Mouse (Mus musculus) limb, embryonic 14.5 days (tissue): ENCODE measurements around the gene Slamf1. TPM values are rescaled to one million over a fixed set of nuclear protein-coding genes. Genes with fewer than 3 reads are reported as not detected.

Experiments
- ATAC-seq: fragments of 200-750 bp; cut with Nextera tagmentation; 2 replicates; pipeline ENCODE4 v1.8.0; 2017; ENCODE audit warnings: low read depth, moderate number of reproducible peaks, moderate TSS enrichment; ENCODE audit not compliant: low FRiP score
- DNase-seq: peaks from one replicate; pipeline ENCODE4 v3.0.0-alpha.2; 2015; ENCODE audit warnings: low spot score
- H3K27ac ChIP-seq: fragments of 300-500 bp; sonication (generic); replicated peaks from 2 replicates; pipeline ENCODE4 v1.5.1; 2014; ENCODE audit warnings: low read depth, mild to moderate bottlenecking, low read length, moderate library complexity, mixed read lengths
- H3K27me3 ChIP-seq: fragments of 300-500 bp; sonication (generic); 2 replicates; pipeline ENCODE4 v1.6.1; 2014; ENCODE audit warnings: low read length, mixed read lengths; ENCODE audit not compliant: control insufficient read depth, insufficient read depth
- H3K36me3 ChIP-seq: fragments of 300-500 bp; sonication (generic); 2 replicates; pipeline ENCODE4 v1.6.1; 2014; ENCODE audit warnings: mild to moderate bottlenecking, low read length, moderate library complexity, mixed read lengths; ENCODE audit not compliant: control insufficient read depth, insufficient read depth
- H3K4me1 ChIP-seq: fragments of 300-500 bp; sonication (generic); 2 replicates; pipeline ENCODE4 v1.6.1; 2014; ENCODE audit warnings: antibody characterized with exemption, low read length, mixed read lengths; ENCODE audit not compliant: control insufficient read depth, insufficient read depth
- H3K4me2 ChIP-seq: fragments of 300-500 bp; sonication (generic); replicated peaks from 2 replicates; pipeline ENCODE4 v1.6.1; 2014; ENCODE audit warnings: low read depth, mild to moderate bottlenecking, low read length, moderate library complexity; ENCODE audit not compliant: severe bottlenecking
- H3K4me3 ChIP-seq: fragments of 300-500 bp; sonication (generic); replicated peaks from 2 replicates; pipeline ENCODE4 v1.5.1; 2014; ENCODE audit warnings: low read length
- H3K9ac ChIP-seq: fragments of 300-500 bp; sonication (generic); 2 replicates; pipeline ENCODE4 v1.6.1; 2014; ENCODE audit warnings: mild to moderate bottlenecking, low read depth, low read length, moderate library complexity; ENCODE audit not compliant: severe bottlenecking
- H3K9me3 ChIP-seq: fragments of 300-500 bp; sonication (generic); 2 replicates; pipeline ENCODE4 v1.6.1; 2016; ENCODE audit warnings: low read length; ENCODE audit not compliant: control insufficient read depth
- POLR2A ChIP-seq: fragments of 200-500 bp; IDR thresholded peaks from 2 replicates; pipeline ENCODE4 v1.8.0; 2012; ENCODE audit warnings: inconsistent platforms, mild to moderate bottlenecking, moderate library complexity, borderline replicate concordance; ENCODE audit not compliant: insufficient read depth, insufficient read length; ENCODE audit errors: extremely low read depth
- WGBS: fragments of 180-500 bp; shearing (Covaris S2); extraction: QIAGEN DNeasy Blood & Tissue Kit; methylation state at CpG from one replicate; pipeline ENCODE4 v1.1.7; 2014; 5-methylcytosine and 5-hydroxymethylcytosine counted together
- polyA plus RNA-seq, 2 experiments: library from polyadenylated mRNA; depleted of rRNA in 1 of 2; stranded (reverse) in 1 of 2; unstranded in 1 of 2; fragments of >200 nt; fragmentation: Nextera tagmentation in 1 of 2; extraction: Ambion mirVana in 1 of 2; gene quantifications; 2 replicates each; pipeline versions ENCODE4 v1.2.1 to v1.2.3; 2012 to 2014

The Slamf1 gene
- polyA plus RNA-seq (2012; rRNA removed) = 0.10 and 0.12 TPM in 2 replicates
- 0.08 and 0.11 TPM in 2 replicates for polyA plus RNA-seq (2014; fragmentation: Nextera tagmentation; extraction: Ambion mirVana)

DNA sequence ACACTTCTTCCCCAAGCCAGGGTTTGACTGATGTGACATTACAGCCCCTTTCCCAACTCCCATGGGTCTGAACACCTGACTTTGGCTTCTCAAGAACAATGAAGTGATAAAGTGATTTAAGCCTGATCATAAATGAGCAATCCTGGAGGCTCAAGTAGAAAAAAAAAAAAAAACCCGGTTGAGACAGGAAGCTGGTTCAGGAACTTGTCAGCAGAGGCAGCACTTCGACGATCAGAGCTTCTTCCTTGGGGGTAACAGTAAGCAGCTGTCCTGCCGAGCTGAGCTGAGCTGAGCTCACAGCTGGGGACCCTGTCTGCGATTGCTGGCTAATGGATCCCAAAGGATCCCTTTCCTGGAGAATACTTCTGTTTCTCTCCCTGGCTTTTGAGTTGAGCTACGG is at the start of gene Slamf1:
Slamf1 (plus strand) TSS at position 230 of the 400 bp plus-strand sequence.
- no peaks in the 10 kb centered on the region for H3K36me3 ChIP-seq
- DNase-seq = no peak
- H3K27me3 ChIP-seq = no peaks in the 10 kb centered on the region
- WGBS = 19% methylated on average over 6 of the region's 6 CpGs
- H3K27ac ChIP-seq = no peak within 1 kb of the TSS
- no peak for TF ChIP-seq POLR2A
- ATAC-seq = no peak
- no peak within 1 kb of the TSS for H3K9ac ChIP-seq
- no peaks in the 10 kb centered on the region for H3K9me3 ChIP-seq
- no peak within 1 kb of the TSS for H3K4me3 ChIP-seq
- H3K4me2 ChIP-seq = no peak within 1 kb of the TSS
- no peaks in the 10 kb centered on the region for H3K4me1 ChIP-seq

DNA sequence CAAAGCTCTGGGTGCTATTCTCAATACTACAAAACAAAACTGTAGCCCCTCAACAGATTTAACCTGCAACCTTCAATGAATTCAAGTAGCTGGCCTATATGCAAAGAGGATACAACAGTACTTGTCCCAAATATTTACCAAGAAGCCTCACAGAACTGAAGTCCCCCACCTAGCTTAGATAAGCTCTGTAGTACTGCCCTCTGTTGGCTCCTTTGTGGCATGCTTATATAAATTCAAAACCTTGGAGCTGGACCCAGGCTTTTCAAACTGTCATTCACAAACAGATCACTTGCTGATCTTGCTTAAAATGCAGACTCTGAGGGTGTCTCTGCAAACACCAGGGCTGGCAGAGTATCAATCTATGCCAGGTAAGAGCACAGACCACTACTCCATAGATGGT is 35.7 kb upstream of the Slamf1 start:
- no peak overlapping the region for H3K4me2 ChIP-seq
- H3K4me3 ChIP-seq = no peak overlapping the region
- no peak for DNase-seq

DNA sequence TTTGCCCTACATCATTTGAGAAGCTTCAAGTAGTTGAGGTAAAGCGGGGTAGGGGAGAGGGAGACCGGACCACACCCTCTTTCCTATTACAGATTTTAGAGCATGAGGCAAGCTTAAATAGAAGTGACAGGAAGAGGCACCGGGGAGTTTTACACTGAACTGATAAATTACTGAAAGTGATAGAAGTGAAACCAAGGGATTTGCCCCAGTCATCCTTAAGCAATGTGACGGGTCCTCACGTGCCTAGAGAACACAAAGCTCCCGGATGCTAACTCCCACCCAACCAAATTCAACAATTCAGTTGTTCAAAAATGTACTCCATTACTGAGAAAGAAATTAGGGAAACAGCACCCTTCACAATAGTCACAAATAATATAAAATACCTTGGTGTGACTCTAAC is 32.0 kb upstream of the Slamf1 start:
- Histone ChIP-seq H3K27me3 (no peaks in the 10 kb centered on the region), H3K36me3 (no peaks in the 10 kb centered on the region), H3K9me3 (no peaks in the 10 kb centered on the region), H3K4me3 (no peak overlapping the region), H3K4me1 (no peaks in the 10 kb centered on the region), H3K27ac (no peak overlapping the region), H3K4me2 (no peak overlapping the region), H3K9ac (no peak overlapping the region)
- TF ChIP-seq POLR2A = no peak
- ATAC-seq (no peak), DNase-seq (no peak)
- 87% methylated on average over 6 of the region's 6 CpGs for WGBS

More for the DNA sequence above, 35.7 kb upstream of the Slamf1 start:
- Histone ChIP-seq H3K27me3 (no peaks in the 10 kb centered on the region), H3K9me3 (no peaks in the 10 kb centered on the region), H3K27ac (no peak overlapping the region), H3K4me1 (no peaks in the 10 kb centered on the region), H3K9ac (no peak overlapping the region), H3K36me3 (no peaks in the 10 kb centered on the region)
- no peak for TF ChIP-seq POLR2A
- no peak for ATAC-seq

DNA sequence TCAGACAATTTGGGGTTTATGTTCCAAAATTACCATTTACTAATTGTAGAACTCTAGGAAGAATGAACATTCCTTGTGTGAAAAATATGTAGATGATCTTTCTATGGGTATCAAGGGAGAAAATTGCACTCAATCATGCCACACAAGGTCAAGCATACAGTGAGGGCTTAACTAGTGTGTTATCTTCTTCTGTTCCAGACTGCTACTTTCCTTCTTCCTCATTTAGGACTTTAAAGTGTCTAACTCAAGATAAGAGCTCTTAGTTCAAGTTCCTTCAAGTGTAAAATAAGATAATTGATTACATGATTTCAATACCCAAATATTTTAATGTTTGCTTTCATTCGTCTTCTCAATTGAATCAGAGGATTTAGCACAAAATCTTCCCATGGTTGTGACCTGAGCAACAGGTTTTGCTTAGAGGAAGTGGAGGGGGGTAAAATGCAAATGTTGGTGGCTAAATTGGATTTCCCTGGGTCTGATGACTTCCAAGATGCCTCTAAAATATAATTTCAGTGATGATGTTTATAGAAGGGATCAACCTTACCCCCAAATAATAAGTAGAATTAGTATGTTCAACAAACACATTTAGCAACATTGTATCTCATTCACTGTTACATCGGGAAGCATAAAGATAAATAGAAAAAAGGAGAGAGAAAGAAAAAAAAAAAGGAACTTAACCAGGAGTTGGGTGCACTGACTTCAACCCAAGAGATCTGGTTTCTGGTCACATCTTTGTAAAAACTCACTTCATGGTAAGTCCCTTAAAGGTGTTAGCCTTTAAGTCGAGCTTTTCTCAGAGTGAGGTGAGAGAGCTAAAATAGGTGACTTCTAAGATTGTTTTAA is 18.6 kb upstream of the Slamf1 start:
- H3K4me2 ChIP-seq = no peak overlapping the region

DNA sequence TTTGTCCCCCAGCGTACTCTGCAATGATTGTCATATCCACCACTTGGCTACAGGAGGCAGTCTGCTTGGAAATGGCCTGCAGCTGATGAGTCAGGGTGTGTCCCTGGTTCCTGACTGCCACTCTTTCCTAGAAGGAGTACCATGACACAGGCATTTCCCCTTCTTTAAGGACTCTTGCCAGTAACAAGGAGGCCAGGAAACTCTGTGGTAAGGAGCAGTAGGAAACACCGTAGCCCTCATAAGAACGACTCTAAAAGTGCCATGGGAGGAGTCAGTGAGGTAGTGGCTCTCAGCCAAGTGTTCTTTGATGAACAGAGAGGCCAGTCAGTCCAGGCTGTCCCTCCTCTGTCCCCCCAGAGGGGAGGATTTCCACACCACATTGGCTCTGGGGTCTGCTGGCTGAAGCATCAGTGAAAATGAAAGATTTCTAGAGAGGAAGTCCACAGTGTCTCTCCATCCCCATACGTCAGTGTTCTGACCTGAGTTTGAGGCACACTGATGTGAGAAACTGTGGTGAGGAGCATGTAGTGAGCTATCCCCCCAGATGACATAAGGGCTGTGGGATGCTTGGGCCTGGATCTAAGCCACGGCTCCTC is 5.0 kb upstream of the Slamf1 start:
- DNase-seq = no peak
- no peak for TF ChIP-seq POLR2A
- H3K27me3 ChIP-seq = no peaks in the 10 kb centered on the region
- no peaks in the 10 kb centered on the region for H3K4me1 ChIP-seq
- WGBS = 65% methylated on average over 5 of the region's 5 CpGs
- H3K9ac ChIP-seq = no peak overlapping the region
- H3K27ac ChIP-seq = no peak overlapping the region
- ATAC-seq = no peak
- H3K4me3 ChIP-seq = no peak overlapping the region
- H3K36me3 ChIP-seq = no peaks in the 10 kb centered on the region
- no peaks in the 10 kb centered on the region for H3K9me3 ChIP-seq
- no peak overlapping the region for H3K4me2 ChIP-seq

More for the DNA sequence above, 18.6 kb upstream of the Slamf1 start:
- no peaks in the 10 kb centered on the region for H3K36me3 ChIP-seq
- H3K9me3 ChIP-seq = no peaks in the 10 kb centered on the region
- 77% methylated on average over 3 of the region's 3 CpGs for WGBS
- no peaks in the 10 kb centered on the region for H3K27me3 ChIP-seq
- no peaks in the 10 kb centered on the region for H3K4me1 ChIP-seq
- DNase-seq (no peak), ATAC-seq (no peak)
- H3K27ac ChIP-seq = no peak overlapping the region
- no peak for TF ChIP-seq POLR2A
- H3K4me3 ChIP-seq = no peak overlapping the region
- H3K9ac ChIP-seq = no peak overlapping the region
